Mouse (Mus musculus): ENCODE results near the gene Cth. TPM values are rescaled to one million over a fixed set of nuclear protein-coding genes. Genes with fewer than 3 reads are reported as not detected.

Gene Cth
- total and polyA plus RNA-seq, 2 experiments from 2014 or later, result 2.0 to 2.5 TPM

DNA sequence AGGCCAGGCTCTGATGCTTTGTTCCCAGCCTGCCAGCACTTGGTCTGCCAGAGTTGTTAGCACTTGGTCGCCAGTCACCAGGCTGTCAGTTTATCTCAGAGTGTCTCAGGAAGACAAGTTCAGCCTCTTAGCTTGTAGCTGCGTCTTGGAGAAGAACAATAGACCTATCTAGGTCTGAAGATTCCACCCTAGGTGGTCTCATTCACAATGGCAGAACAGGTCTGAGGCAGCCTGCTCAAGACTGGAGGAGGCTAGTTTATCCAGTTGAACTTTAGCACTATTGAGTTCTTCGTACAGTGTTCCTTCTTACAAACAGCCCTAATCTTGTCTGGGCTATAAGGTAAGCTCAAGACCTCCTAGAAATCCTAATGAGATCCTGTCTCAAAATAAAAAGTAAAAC lies 7.2 kb upstream of the Cth start:
- no peak overlapping the region for H3K27ac ChIP-seq (ENCODE audit: low read depth, low read length)
- ATAC-seq (ENCODE audit: low FRiP score), result no peak
- no peaks in the 10 kb centered on the region for H3K27me3 ChIP-seq (ENCODE audit: insufficient read depth, low read length)
- no peak overlapping the region for H3K9ac ChIP-seq (replicated peaks; ENCODE audit: low read length, poor library complexity, severe bottlenecking)
- 54% methylated on average over 3 of the region's 3 CpGs for WGBS
- no peaks in the 10 kb centered on the region for H3K36me3 ChIP-seq (ENCODE audit: insufficient read depth, low read length)
- H3K4me3 ChIP-seq (ENCODE audit: low read depth, low read length), result no peak overlapping the region
- no peak for DNase-seq (ENCODE audit: low spot score)
- H3K9me3 ChIP-seq (ENCODE audit: low read length), result no peaks in the 10 kb centered on the region
- no peak overlapping the region for H3K4me2 ChIP-seq (ENCODE audit: low read depth, low read length, poor library complexity, severe bottlenecking)
- TF ChIP-seq CTCF (IDR thresholded peaks at IDR 0.05), result no peak
- no peaks in the 10 kb centered on the region for H3K4me1 ChIP-seq (ENCODE audit: insufficient read depth, low read length)

- WGBS, result 69% methylated on average over 3 of the region's 3 CpGs
- no peak for TF ChIP-seq CTCF (IDR thresholded peaks at IDR 0.05)
- DNase-seq (ENCODE audit: low spot score), result no peak
- H3K4me2 ChIP-seq (ENCODE audit: low read depth, low read length, poor library complexity, severe bottlenecking), result no peak overlapping the region
- H3K4me1 ChIP-seq (ENCODE audit: insufficient read depth, low read length), result no peaks in the 10 kb centered on the region
- no peak overlapping the region for H3K27ac ChIP-seq (ENCODE audit: low read depth, low read length)
- no peak overlapping the region for H3K9ac ChIP-seq (replicated peaks; ENCODE audit: low read length, poor library complexity, severe bottlenecking)
- H3K27me3 ChIP-seq (ENCODE audit: insufficient read depth, low read length), result no peaks in the 10 kb centered on the region
- H3K9me3 ChIP-seq (ENCODE audit: low read length), result no peaks in the 10 kb centered on the region
- ATAC-seq (ENCODE audit: low FRiP score), result no peak
- no peaks in the 10 kb centered on the region for H3K36me3 ChIP-seq (ENCODE audit: insufficient read depth, low read length)
- no peak overlapping the region for H3K4me3 ChIP-seq (ENCODE audit: low read depth, low read length)
Measured at GRCm38 (mm10) chr3:157931592-157931991, 6.7 kb upstream of the Cth start.

DNA sequence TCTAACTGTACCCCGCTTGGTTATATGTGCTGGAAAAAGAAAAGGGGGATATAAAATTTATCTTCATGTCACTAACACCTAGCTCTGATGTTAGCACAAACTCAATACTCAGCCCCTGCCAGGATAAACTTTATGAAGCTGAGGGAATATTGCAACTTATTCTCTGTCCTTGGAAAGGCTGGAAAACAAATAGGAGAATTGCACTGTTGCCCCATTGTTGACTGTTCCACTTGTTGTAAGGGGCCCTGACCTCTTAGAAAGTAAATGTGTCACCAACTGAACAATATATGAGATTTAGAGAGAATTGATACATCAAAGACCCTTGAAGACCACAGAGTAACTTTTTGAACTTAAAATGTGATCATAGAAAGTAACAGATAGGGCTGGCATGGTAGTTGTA lies 4.5 kb upstream of the Cth start:
- Histone ChIP-seq H3K9ac (replicated peaks; ENCODE audit: low read length, poor library complexity, severe bottlenecking) (no peak overlapping the region), H3K4me3 (ENCODE audit: low read depth, low read length) (no peak overlapping the region), H3K9me3 (ENCODE audit: low read length) (no peaks in the 10 kb centered on the region), H3K4me2 (ENCODE audit: low read depth, low read length, poor library complexity, severe bottlenecking) (no peak overlapping the region), H3K36me3 (ENCODE audit: insufficient read depth, low read length) (no peaks in the 10 kb centered on the region), H3K27me3 (ENCODE audit: insufficient read depth, low read length) (no peaks in the 10 kb centered on the region), H3K27ac (ENCODE audit: low read depth, low read length) (no peak overlapping the region), H3K4me1 (ENCODE audit: insufficient read depth, low read length) (no peaks in the 10 kb centered on the region)
- DNase-seq (ENCODE audit: low spot score) (no peak), ATAC-seq (ENCODE audit: low FRiP score) (no peak)
- no peak for TF ChIP-seq CTCF (IDR thresholded peaks at IDR 0.05)
- WGBS, result 94% methylated on average over 1 of the region's 1 CpGs

DNA sequence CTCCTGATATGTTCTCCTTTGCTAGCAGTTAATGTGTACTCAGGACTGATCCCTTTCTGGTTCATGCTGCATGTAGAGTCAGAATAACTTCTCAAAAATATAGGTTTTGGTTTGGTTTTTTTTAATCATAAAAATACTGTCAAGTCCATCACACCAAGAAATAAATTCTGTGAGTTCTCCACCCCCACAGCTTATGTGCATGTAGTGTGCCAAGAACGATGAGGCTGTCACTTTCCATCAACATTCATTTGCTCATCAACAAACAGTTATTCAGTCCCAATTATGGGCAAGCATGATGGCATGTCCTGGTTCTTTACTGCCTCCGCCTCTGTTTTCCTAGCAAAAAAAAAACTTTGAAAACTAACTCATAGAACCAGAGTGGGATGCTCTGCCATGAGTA lies 3.9 kb upstream of the Cth start:
- Histone ChIP-seq H3K4me2 (ENCODE audit: low read depth, low read length, poor library complexity, severe bottlenecking) (no peak overlapping the region), H3K9ac (replicated peaks; ENCODE audit: low read length, poor library complexity, severe bottlenecking) (no peak overlapping the region), H3K36me3 (ENCODE audit: insufficient read depth, low read length) (no peaks in the 10 kb centered on the region), H3K27me3 (ENCODE audit: insufficient read depth, low read length) (no peaks in the 10 kb centered on the region), H3K4me3 (ENCODE audit: low read depth, low read length) (no peak overlapping the region), H3K9me3 (ENCODE audit: low read length) (no peaks in the 10 kb centered on the region), H3K27ac (ENCODE audit: low read depth, low read length) (no peak overlapping the region), H3K4me1 (ENCODE audit: insufficient read depth, low read length) (no peaks in the 10 kb centered on the region)
- no peak for TF ChIP-seq CTCF (IDR thresholded peaks at IDR 0.05)
- WGBS, result 77% methylated on average over 2 of the region's 2 CpGs
- ATAC-seq (ENCODE audit: low FRiP score) (no peak), DNase-seq (ENCODE audit: low spot score) (no peak)

- WGBS, result 31% methylated on average over 2 of the region's 2 CpGs
- Histone ChIP-seq H3K4me3 (ENCODE audit: low read depth, low read length) (no peak overlapping the region), H3K9me3 (ENCODE audit: low read length) (no peaks in the 10 kb centered on the region), H3K9ac (replicated peaks; ENCODE audit: low read length, poor library complexity, severe bottlenecking) (no peak overlapping the region), H3K4me2 (ENCODE audit: low read depth, low read length, poor library complexity, severe bottlenecking) (no peak overlapping the region), H3K36me3 (ENCODE audit: insufficient read depth, low read length) (no peaks in the 10 kb centered on the region), H3K27me3 (ENCODE audit: insufficient read depth, low read length) (no peaks in the 10 kb centered on the region), H3K4me1 (ENCODE audit: insufficient read depth, low read length) (no peaks in the 10 kb centered on the region), H3K27ac (ENCODE audit: low read depth, low read length) (no peak overlapping the region)
- TF ChIP-seq CTCF (IDR thresholded peaks at IDR 0.05), result no peak
- DNase-seq (ENCODE audit: low spot score) (peak; percentile 12), ATAC-seq (ENCODE audit: low FRiP score) (no peak)
Measured at GRCm38 (mm10) chr3:157926761-157927160, 1.9 kb upstream of the Cth start.

DNA sequence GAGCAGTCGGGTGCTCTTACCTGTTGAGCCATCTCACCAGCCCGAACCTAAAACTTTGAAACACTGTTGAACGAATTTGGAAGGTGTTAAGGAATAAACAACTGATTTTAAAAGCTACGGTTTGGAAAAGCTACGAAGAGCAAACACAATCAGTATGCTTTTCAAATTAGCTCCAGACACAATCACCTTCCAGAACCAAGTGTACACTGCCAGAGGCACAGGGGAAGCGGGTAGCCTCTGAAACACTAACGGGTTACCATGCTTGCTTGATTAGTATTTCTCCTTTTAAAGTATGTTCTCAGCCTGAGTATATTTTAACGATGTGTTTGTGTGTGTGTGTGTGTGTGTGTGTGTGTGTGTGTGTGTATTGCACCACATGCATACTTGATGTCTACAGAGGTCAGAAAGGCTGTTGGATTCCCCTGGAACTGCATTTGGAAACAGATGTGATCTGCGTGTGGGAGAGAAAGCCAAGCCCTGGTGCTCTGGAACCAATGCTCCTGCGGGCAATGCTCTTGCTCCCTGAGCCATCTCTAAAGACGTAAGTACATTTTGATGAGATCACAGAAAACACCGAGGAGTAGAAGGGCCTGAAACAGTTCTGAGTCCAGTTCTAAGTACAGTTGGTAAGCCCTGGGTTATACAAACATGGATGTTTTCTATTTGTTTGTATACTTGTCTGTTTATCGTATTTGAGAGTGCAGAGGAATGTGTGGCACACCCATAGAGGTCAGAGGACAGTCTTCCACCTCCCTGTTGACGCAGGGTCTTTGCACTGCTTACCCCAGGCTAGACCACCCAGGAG lies 1.0 kb upstream of the Cth start:
- ATAC-seq (ENCODE audit: low FRiP score) (no peak), DNase-seq (ENCODE audit: low spot score) (no peak)
- Histone ChIP-seq H3K9ac (replicated peaks; ENCODE audit: low read length, poor library complexity, severe bottlenecking) (no peak overlapping the region), H3K27me3 (ENCODE audit: insufficient read depth, low read length) (no peaks in the 10 kb centered on the region), H3K4me1 (ENCODE audit: insufficient read depth, low read length) (no peaks in the 10 kb centered on the region), H3K4me3 (ENCODE audit: low read depth, low read length) (no peak overlapping the region), H3K4me2 (ENCODE audit: low read depth, low read length, poor library complexity, severe bottlenecking) (no peak overlapping the region), H3K36me3 (ENCODE audit: insufficient read depth, low read length) (no peaks in the 10 kb centered on the region), H3K27ac (ENCODE audit: low read depth, low read length) (no peak overlapping the region), H3K9me3 (ENCODE audit: low read length) (no peaks in the 10 kb centered on the region)
- 90% methylated on average over 14 of the region's 14 CpGs for WGBS
- no peak for TF ChIP-seq CTCF (IDR thresholded peaks at IDR 0.05)

All from midbrain, postnatal 0 days (tissue).